Mouse (Mus musculus) 3T3-L1 (cell line): ENCODE measurements around the gene Gse1.

Experiments
- DNase-seq: peaks from one replicate; pipeline ENCODE4 v3.0.0-alpha.2; 2015; ENCODE audit warnings: low read depth, low spot score

Gse1 gene

DNA sequence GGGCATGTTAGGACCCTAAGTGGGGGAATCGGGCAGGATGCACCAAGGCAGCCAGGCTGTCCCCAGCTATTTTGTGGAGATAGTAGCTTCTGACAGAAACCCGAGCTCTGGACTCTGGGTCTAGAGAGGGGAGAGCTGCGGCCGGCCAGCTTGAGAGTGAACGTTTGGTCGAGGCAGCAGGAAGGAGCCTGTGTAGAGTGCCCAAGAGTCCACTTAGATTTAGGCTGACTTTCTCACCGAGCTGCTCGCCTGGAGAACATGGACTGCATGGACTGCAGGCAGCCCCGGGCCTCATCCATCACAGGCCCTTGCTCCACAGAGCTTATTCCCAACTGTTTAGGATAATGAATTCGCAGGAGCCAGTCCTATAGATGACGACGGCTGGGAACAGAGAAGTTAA lies 322.2 kb downstream of the Gse1 start:
- no peak for DNase-seq

GRCm38 (mm10) chr8:120550937-120551676 lies 322.9 kb downstream of the Gse1 start:
- no peak for DNase-seq

DNA sequence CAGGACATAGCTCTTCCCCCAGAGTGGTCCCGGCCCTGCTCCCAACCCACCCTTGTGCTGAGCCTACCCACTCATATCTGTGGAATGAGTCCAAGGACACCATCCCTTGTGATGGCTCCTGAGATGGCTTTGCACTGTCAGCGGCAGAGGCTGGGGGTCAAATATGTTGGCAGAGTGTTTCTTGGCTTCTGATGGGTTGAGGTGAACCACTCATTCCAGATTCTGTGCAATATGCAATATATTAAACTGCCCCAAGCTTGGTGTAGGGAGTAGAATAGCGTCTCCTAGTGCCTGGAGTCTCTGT lies 323.4 kb downstream of the Gse1 start:
- no peak for DNase-seq

GRCm38 (mm10) chr8:120552509-120552908 lies 324.3 kb downstream of the Gse1 start:
- no peak for DNase-seq

GRCm38 (mm10) chr8:120553441-120554123 lies 325.3 kb downstream of the Gse1 start:
- DNase-seq, result no peak

DNA sequence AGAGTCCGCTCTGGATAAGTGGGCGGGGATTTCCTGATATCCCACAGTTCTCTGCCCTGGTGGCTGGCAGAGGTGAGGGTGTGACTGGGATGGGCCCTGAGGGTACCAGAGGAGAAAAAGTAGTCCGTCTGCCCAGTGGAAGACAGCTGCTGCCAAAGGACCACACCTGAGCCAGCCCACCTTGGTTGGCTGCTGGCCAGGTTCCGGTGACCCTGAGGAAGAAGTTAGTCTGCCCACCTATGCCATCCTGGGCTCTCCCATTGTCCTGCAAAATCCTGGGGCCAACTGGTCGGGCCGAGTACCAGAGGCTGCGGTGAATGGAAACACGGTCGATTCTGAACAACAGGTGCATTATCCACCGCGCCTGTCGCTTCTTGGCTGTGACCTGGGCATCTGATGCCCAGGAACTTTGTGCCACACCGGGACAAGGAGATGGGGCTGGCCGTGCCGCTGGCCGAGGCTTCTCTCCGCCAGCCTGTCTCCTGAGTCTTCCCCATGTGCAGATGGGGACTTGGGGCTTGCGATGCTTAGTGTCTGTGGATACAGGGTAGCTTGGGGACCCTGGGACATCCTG lies 326.3 kb downstream of the Gse1 start:
- DNase-seq, result no peak

GRCm38 (mm10) chr8:120556198-120556892 lies 328.1 kb downstream of the Gse1 start:
- no peak for DNase-seq

DNA sequence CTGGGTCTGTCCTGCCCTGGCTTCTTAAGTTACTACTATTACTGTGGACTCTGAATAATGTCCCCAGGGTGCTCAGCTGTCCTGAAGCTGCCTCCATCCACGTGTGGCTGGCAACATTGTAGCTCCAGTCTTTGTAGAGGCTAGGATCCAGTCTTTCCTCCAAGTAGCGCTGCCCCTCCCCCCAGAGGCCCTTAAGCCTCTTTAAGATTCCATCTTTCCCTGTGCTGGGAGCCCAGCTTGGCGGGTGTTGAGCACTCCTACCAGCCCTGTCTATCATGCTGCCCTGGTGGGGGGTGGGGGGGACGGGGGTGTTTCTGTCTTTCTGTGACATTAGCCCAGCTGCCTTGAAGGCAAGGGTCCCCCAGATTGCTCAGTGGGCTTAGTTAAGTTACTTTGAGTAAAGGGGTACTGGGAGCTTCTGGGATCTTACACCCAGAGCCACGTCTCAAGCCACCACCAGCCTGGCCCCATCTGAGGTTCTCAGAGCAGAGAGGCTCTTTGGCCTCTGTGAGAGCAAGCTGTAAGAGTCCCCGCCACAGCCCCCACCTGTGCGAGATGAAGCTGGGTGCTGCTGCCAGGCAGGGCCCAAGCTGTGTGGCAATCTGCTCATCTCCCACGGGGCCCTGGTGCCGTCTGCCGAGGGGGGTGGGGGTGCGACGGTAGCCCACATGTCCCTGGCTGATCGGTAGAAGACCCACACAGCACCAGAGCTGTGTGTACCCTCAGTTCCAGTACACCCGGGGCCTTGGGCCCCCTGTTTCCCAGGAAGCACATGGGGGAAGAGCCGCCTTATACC lies 329.1 kb downstream of the Gse1 start:
- no peak for DNase-seq

- DNase-seq, result no peak
These were observed 329.9 kb downstream of the Gse1 start for GRCm38 (mm10) chr8:120558162-120558561.

DNA sequence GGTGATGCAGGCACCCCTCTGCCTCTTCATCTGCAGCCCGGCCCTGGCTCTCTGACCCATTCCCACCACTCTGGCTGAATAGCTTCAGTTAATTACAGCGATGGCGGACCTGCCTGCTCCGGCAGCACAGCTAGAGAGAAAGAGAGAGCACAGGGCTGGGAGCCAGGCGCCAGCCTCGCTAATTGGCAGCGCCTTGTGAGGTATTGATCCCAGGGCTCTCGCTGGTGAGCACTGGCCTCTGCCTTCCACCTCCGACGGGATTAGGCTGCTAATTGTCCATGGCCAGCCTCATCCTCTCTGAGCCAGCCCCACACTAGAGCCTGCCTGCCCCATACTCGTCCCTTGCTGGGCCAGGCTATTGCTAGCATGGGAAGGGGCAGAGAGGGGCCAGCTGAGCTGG lies 331.4 kb downstream of the Gse1 start:
- DNase-seq, result no peak

GRCm38 (mm10) chr8:120560535-120560934 lies 332.3 kb downstream of the Gse1 start:
- no peak for DNase-seq

GRCm38 (mm10) chr8:120561539-120562435 lies 333.5 kb downstream of the Gse1 start:
- DNase-seq, result peak; percentile 17

- no peak for DNase-seq
These were observed 334.6 kb downstream of the Gse1 start for GRCm38 (mm10) chr8:120562680-120563347.

DNA sequence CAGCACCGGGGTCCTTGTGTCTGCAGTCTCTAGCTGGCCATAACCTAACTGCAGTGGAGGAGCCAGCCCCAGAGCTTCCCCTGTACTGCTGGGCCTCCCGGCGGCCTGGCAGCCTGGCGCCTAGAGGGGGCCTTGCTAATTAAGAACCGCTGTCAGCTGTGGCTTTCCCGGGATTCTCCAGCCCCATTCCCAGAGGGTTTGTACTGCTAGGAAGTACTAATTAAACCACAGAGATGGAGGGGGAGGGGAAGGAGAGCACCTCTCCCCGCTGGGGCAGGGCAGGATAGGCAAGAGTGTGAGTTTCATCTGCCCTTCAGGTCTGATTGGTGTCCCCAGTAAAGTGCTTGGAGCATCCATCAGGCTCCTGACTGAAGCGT lies 335.1 kb downstream of the Gse1 start:
- peak; percentile 75 for DNase-seq

GRCm38 (mm10) chr8:120563851-120564837 lies 335.9 kb downstream of the Gse1 start:
- DNase-seq, result peak; percentile 96

- no peak for DNase-seq
These were observed 337.0 kb downstream of the Gse1 start for GRCm38 (mm10) chr8:120565151-120565711.

- no peak for DNase-seq
These were observed 338.4 kb downstream of the Gse1 start for GRCm38 (mm10) chr8:120566681-120567080.

DNA sequence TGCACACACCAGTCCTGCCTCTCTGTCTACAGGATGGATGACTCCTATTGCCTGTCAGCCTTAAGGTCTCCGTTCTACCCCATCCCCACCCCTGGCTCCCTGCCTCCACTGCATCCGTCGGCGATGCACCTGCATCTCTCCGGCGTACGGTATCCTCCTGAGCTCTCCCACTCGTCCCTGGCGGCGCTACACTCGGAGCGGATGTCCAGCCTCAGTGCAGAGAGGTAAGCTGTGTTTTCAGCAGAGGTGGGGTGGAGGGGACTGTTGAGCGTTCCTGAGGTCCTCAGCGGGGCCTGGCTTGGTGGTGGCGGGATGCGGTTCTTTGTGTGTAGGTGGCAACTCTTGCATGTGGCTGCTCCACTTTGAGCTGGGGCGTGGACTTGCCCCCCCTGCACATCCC lies 339.5 kb downstream of the Gse1 start:
- no peak for DNase-seq
